Mouse (Mus musculus) spleen, adult 12 weeks (tissue): ENCODE results near the gene March2.

ENCODE experiments used
- DNase-seq: peaks from one replicate; pipeline ENCODE4 v3.0.0; 2022; ENCODE audit warnings: low spot score

Gene March2

DNA sequence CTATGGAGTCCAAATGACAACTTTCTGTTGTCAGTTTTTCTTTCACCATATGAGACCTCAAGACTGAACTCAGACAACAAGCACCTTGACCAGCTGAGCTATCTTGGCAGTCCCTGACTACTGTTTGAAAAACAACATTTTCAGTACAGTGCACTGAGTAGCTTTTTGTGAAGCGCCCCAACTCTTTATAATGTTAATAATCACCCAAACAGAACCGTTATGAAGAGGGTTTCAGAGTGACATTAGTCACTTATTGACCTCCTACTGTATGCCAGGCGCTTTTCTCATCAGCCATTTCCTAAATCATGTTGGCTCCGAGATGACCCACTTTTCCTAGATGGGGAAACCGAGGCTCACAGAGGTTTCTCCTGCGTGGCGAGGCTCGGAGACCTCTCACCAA lies 488 bp downstream of the March2 start:
- DNase-seq = no peak

DNA sequence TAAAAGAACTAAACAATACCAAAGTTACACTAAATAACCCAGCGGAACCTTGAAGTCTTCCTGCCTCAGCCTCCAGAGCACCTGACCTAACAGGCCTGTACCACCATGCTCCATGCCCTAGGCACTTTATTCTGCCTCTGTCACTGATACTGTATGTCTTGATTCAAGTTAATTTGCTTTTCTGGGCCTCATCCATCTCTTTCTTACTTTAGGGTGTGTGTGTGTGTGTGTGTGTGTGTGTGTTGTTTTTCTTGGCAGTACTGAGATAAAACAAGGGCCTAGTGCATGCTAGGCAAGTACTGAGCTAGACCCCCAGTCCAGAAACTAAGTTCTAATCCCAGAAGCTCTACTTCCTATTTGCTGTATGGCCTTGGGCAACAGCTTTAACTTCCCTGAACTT lies 1.2 kb downstream of the March2 start:
- no peak for DNase-seq

DNA sequence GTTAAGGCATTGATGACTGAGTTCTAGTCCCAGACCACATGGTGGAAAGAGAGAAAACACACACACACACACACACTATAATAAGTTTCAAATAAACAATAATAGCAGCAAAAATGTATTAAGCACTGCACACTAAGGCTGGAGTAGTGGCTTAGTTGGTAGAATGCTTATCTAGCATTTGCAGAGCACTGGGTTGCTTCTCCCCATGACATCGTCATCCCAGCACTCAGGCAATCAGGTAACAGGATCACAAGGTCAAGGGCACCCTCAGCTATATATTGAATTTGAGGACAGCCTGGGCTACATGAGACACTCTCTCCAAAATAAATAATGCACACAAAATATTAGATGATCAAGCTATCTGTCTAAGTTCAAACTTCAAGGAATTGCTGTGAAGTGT lies 3.7 kb downstream of the March2 start:
- DNase-seq = no peak

DNA sequence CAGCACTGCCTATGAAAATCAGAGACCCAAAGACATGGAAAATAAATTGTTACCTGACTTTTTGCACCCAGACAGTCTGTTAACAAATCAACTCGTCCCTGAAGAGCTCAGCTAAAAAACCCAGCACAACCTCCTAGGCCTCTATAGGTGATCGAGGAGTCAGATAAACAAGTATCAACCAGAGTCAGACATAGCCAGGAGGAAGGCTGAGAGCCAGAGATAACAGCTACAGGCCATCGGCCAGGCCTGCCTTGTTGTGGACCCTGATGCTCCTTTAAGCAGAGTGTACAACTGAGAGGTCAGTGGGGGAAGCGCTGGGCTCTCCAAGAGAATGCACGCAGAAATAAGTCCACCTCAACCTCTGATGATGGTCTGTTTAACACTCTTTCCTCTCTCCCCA lies 5.2 kb downstream of the March2 start:
- peak; percentile 65 for DNase-seq

DNA sequence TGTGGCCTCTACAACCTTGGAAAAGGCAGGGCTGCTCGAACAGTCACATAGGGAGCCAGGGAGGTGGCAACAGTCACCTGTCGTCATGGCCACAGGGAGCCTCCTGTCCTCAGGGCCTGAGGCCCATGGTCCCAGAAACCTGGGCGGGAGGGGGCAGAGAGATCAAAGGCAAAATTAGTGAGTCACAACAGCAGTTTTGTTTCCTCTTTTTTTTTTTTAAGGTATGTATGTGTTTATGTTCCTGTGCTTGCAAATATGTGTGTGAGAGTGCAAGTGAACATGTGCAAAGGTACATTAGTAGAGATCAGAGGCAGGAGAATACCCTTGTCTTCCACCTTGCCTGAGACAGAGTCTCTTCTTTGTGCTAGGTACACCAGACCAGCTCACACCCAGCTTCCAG lies 8.6 kb downstream of the March2 start:
- DNase-seq = no peak

DNA sequence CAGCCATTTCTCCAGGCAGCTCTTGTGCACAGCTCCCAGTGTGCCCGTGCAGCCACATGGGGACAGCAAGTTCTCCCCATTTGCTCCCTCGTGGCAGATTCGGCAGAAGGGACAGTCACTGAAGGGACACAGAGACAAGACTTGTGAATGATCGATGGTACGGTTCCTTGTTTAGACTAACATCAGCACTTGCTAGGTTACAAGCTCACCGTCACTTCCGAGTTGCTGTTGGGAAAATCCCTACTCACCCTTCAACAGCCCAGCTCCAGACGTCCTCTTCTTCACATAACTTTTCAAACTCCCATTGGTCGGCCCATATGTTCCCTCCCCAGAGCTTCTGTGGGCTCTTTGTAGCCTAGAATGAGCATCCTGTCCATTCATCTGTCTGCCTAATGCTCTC lies 15.4 kb downstream of the March2 start:
- no peak for DNase-seq

DNA sequence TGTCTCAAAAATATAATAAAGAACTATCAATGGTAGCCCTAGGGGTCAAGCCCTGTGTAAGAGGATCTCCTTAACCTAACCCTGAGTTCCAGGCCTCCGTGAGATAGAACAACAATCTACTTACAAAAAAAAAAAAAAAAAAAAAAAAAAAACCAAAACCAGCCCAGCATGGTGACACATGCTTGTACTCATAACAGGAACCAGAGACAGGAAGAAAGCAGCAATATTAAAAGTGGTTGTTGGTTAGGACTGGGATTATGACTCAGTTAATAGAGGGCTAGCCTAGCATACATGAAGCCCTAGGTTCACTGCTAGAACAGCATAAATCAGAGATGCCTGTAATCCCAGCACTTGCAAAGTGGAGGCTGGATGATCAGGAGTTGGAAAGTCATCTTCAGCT lies 16.3 kb downstream of the March2 start:
- DNase-seq = no peak

DNA sequence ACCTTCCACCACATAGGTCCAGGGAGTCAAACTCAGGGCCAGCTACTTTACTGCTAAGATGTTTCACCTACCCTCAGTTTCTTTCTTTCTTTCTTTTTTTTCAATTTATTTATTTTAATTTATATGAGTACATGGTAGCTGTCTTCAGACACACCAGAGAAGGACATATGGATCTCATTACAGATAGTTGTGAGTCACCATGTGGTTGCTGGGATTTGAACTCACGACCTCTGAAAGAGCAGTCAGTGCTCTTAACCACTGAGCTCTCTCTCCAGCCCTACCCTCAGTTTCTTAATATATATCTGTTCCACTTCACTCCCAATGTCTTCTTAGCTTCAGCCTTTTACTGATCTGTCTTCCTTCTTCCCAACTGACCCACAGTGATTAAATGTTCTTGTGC lies 23.0 kb downstream of the March2 start:
- no peak for DNase-seq

DNA sequence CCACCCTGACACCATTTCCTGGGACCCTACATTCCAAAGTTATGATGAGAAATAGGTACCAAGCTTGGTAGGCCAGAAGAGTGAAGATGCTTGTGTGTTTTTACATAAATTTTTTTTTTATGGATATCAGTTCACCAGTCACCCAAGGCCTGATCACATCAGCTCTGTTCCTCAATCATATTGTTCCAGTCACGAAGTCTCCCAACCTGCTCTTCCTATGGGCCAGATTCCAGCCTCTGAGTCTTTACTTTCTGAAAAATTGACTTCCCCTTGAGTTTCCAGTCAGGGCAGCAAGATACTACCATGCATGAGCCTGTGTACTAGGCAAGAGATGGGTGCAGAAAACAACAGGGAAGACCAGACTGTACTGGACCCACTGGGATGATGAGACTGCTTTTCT lies 31.7 kb downstream of the March2 start, which contains the start of gene Hnrnpm:
TSS of gene Hnrnpm (minus strand) at position 101 of the 400 bp plus-strand sequence.
- DNase-seq = no peak

DNA sequence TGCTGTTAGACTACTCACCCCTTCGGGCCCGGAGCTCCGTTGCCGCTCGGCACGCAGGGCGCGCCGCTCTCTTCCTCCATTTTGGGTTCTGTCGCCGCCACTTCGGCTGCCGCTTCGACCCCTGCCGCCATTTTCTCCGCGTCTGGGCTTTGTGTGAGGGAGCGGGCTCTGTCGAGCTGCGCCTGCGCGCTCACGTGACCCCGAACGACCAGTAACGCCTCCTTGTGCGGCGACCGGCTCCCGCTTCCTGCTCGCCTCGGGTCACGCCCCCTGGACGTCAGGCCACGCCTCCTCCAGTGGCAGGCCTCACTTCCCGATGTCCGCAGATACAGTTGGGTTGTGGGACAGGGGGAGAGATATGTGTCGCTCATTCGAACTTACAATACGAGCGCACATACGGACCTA lies 33.2 kb downstream of the March2 start:
- peak; percentile 95 for DNase-seq

DNA sequence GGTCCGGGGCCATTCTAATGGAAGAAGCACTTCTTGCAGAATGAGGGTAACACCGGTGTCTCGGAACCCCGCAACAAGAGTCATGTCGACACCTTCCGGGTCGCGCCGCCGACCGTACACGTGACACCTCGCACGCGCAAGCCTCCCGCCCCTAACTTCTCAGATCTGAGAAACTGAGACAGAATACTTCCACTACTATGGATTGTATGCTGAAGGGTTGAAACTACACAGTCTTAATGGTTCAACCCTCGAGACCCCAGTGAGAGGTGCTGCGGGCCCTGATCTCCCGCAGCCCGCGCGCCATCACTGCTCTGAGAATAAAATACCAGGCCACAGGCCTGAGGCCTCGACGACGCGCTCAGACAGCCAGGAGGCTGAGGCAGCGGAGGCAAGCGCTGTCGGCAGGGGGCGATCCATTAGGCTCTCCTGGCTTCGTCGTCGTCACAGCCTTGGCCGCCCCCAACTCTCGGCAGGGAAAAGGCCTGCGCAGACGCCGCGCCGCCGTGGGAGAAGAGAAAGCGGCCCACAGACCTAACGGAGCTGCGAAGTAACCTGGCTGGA lies 33.7 kb downstream of the March2 start:
- peak; percentile 65 for DNase-seq

DNA sequence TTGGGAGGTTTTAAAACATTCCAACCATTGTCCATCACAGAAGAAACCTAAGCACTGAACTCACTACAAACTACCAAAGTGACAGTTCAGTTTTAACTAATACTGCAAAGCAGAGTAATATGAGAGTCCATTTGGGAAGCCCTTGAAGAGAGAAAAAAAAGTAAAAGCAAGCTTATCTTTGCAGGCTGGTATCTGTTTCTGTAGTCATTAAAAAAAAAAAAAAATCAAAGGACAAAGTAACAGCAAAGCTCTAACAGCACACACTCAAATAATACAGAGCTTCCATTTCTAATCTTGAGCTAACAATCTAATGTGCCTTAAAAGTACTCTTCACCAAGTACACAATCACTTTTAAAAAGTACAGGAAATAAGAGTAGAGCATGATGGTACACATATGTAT lies 36.7 kb downstream of the March2 start:
- DNase-seq = no peak

DNA sequence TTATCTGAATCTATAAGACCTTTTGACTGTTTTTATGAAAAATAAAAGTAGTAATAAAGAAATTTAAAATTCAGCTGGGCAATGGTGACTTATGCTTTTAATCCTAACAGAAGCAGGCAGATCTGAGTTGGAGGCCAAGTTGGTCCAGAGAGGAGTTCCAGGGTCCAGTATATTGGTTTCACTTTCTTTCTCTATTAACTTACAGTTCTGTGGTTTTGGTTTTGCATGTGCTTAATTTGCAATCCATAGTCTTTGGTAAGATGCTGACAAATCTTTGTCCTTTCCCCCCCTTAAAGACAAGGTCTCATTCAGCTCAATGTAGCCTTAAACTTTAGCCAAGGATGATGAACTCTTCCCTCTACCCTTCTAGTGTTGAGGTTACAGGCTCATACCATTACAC lies 39.7 kb downstream of the March2 start:
- DNase-seq = no peak

DNA sequence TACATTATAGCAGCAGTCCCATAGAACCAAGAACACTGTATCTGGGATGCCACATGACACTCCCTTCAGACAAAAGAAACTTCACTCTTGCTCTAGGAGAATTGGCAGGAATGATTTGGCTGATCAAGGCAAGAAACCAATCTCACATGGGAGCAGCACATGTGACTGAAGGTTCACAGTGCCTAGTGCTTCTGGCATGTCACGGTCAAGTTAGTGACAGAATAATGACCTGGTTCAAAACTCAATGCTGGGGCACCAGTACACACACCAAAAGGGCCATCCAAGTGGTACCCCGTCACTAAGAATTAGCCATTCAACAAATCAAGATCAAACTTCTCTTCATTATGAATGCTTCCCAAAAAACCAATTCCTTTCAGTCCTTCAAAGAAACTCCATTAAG lies 42.4 kb downstream of the March2 start:
- DNase-seq = no peak

DNA sequence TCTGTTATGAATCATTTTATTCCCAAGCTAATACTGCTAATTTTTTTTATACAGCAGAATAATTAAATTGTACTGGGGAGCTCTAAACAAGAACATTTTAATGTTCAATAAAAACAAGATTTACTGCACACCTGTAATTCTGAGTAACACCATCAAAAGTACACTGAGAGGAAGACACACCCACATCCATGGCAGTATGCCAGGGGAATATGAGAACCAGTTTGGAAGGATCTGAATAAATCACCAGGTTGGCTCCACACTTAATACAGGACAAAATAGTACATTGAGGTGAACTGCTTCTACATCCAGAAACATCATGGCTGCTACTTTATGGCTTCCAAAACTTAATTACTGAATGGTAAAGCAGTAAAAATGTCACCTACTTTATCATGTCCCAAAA lies 43.0 kb downstream of the March2 start:
- DNase-seq = no peak

DNA sequence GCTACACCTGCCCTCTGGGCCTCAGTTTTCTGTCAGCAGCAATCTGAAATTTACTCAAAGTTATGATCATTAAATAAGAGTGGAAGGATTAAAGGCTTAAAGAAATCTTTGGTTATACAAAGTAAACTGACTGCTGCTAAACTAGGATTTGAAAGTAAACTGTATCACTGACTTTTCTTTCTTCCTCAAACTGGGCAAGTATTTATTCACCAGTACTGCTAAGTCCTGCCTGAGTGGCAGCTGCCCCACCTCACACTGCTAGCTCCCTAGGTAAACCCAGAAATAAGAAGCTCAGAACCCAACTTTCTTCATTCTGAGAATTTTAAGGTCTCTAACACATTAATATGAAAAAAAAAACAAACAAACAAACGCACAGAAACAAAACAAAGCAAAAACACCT lies 44.6 kb downstream of the March2 start:
- DNase-seq = no peak

DNA sequence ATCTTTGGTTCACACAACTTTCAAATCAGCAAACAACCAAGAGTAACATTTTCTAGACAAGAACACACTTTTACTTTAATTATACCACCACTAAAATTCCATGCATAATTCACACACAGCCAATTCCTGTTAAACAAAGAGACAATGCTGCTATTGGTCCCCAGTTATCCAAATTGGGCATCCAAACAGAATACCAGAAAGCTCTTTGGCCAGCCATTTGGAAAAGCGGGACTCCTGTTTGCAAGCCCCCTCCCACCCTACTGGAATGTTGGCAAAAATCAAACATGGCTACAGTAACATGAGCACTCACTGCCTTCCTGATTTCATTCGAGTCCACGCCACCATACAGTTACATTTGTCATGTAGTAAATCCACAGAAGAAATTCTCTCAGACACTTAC lies 48.8 kb downstream of the March2 start:
- DNase-seq = no peak

DNA sequence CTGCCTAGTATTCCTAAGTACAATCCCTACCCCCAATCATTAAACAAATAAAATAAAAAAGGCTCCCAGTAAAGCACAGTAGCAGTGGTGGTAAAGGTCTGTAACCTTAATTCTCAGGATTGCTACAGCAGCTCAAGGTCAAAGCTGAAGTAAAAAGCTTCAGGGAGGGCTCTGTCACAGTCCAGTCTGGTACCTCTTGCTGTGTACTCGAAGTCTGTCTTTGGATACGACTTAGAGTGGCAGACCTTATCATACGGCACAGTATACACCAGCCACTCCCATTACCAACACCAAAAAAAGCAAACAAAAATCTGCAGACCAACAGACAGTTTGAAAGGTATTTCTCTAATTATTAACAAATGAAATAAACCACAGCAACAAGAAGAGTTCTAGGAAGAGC lies 51.7 kb downstream of the March2 start:
- DNase-seq = no peak

DNA sequence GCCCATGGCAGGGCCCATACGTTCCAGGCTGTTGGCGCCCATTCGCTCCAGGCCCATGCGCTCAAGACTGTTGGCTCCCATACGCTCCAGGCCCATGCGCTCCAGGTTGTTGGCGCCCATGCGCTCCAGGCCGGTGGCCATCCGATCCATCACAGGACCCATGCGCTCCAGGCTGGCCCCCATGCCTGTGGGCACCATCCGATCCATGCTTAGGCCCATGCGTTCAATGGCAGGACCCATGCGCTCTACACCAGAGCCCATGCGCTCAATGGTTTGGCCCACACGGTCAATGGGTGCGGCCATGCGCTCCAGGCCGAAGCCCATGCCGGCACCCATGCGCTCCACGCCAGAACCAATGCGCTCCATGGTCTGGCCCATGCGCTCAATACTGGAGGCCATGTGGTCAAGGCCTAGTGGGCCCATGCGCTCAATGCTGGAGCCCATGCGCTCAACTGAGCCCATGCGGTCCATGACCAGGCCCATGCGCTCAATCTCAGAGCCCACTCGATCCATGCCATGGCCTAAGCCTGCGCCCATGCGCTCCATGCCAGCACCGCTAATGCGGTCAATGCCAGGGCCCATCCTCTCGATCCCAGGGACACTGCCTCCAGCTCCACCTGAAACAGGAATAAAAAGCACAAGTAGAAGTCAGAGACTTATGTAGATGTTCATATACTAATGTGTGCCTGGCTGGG lies 68.5 kb downstream of the March2 start:
- DNase-seq = no peak

DNA sequence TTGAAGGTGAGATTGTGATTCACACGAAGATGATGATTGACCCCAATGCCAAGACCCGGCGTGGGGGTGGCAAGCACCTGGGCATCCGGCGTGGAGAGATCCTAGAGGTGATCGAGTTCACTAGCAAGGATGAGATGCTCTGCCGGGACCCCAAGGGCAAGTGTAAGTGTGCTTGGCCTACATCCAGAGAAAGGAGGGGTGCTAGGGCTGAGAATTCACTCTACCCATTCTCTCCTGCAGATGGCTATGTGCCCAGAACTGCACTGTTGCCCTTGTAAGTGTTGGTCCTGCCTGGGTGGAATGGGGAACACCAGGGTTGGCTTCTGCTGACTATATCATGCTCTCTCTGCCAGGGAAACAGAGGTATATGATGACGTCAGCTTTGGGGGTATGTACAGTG lies 73.4 kb downstream of the March2 start:
- no peak for DNase-seq

DNA sequence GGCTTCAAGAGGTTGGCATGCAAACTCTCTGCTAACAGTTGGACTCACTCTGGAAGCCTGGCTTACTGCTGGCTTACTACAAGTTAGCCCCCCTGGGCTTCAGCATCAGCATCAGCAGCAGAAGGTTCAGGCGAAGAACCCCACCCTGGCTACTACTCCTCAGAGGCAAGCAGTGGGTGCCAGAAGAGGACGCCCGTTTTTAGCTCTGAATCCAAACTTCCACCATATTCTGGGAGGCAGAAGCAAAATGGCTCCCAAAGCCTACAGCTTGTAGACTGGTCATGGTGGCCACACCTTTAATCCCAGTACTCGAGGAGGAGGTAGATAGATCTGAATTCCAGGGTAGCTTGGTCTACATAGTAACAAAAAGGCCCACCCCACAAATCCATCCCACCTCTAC lies 74.4 kb downstream of the March2 start:
- no peak for DNase-seq

DNA sequence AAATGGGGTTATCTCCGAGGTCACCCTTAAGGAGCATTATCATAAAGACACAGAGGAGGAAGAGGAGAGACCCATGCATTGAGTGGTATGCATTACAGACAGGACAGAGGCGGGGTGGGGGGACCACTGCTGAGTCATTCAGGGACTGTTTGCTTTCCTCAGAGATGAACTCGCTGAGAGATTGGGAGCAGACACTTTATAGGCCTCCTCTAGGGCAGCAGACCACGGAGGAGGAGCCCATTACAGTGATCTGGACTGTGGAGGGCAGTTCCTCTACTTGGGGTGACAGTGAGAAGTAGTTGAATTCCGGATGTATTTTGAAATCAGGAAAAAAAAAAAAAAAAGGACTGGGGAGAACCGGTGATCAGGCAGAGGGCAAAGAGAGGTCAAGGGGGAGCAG lies 78.7 kb downstream of the March2 start:
- DNase-seq = no peak

DNA sequence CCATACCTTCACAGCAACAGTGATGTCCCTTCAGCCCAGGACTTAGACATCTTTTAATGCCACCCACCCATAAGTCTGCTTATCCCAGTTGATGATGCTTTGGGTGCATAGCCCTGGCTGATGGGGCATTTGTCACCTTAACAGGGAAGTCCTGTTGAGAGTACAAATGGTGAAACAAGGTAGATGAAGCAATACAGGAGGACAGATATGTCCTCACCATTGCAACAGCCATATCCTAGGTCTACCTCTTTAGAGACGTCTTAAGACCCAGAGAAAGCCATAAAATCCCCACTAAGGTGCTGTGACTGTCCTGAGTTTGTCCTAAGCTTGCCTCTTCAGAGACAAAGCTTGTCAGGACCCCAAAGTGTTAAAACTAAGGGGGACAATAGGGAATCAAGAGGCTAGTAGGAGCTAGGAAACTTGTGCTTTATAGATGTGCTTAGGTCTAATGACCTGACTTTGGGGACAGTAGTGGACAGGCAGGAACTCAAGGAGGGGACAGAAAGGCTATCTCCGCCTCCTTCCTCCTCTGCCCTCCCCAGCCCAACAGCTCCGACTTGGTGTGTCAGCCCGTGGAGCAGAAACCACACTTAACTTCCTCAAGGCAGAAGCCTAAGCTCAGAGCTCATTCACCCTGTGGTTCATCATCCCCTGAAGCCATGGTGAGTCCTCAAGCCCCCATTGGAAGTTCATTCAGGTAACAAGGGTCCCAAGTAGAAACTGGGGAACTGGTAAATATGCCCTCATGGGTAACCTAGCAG lies 80.8 kb downstream of the March2 start, which contains the start of gene Pram1:
TSS of gene Pram1 (plus strand) at position 541 of the 761 bp plus-strand sequence.
- no peak for DNase-seq
